Mouse (Mus musculus): ENCODE data around the gene Taok3.

- no peak for TF ChIP-seq GATA1 (IDR thresholded peaks at IDR 0.05; ENCODE audit: low read length)
- no peak for TF ChIP-seq TAL1 (IDR thresholded peaks at IDR 0.05; ENCODE audit: low read length)
These were observed 183.0 kb downstream of the Taok3 start for GRCm38 (mm10) chr5:117302899-117303298.
